Mouse (Mus musculus): ENCODE results near the gene Psmd8.

- TF ChIP-seq CTCF (IDR thresholded peaks at IDR 0.05; ENCODE audit: extremely low read depth, insufficient read length, insufficient replicate concordance, low read depth, low read length) (no peak), POLR2A (IDR thresholded peaks at IDR 0.05; ENCODE audit: low read depth, low read length) (no peak)
Measured at GRCm38 (mm10) chr7:29213675-29214082, 33.2 kb upstream of the Psmd8 start, which contains the start of gene Catsperg1.
